Mouse (Mus musculus): ENCODE data around the gene F830045P16Rik.
A peak's percentile ranks its signal among the peaks of the same experiment; 100 is the strongest.
"Not testable (repeated sequence)": the region's sequence is repeated elsewhere in the genome, so short reads cannot be mapped to it uniquely, and the experiment has no call there.

Gene F830045P16Rik

GRCm38 (mm10) chr2:129544448-129544847, 8.0 kb upstream of the F830045P16Rik start:
- no peak for DNase-seq

- no peak for DNase-seq
Measured at GRCm38 (mm10) chr2:129540036-129540435, 3.6 kb upstream of the F830045P16Rik start.

GRCm38 (mm10) chr2:129539175-129539574, 2.8 kb upstream of the F830045P16Rik start:
- no peak for DNase-seq

GRCm38 (mm10) chr2:129537926-129538325, 1.5 kb upstream of the F830045P16Rik start:
- DNase-seq: no peak

GRCm38 (mm10) chr2:129537360-129537759, 958 bp upstream of the F830045P16Rik start:
- no peak for DNase-seq

GRCm38 (mm10) chr2:129536926-129537325, 524 bp upstream of the F830045P16Rik start:
- no peak for DNase-seq

GRCm38 (mm10) chr2:129534886-129535591, 1.4 kb downstream of the F830045P16Rik start:
- DNase-seq: no peak

- no peak for DNase-seq
Measured at GRCm38 (mm10) chr2:129531890-129532289, 4.5 kb downstream of the F830045P16Rik start.

GRCm38 (mm10) chr2:129531102-129531501, 5.3 kb downstream of the F830045P16Rik start:
- no peak for DNase-seq

- no peak for DNase-seq
Measured at GRCm38 (mm10) chr2:129529297-129530209, 6.8 kb downstream of the F830045P16Rik start.

- DNase-seq: no peak
Measured at GRCm38 (mm10) chr2:129527916-129528315, 8.5 kb downstream of the F830045P16Rik start.

- DNase-seq: no peak
Measured at GRCm38 (mm10) chr2:129526322-129526721, 10.1 kb downstream of the F830045P16Rik start.

GRCm38 (mm10) chr2:129525644-129526043, 10.8 kb downstream of the F830045P16Rik start:
- no peak for DNase-seq

GRCm38 (mm10) chr2:129518526-129518925, 17.9 kb downstream of the F830045P16Rik start:
- DNase-seq: no peak

GRCm38 (mm10) chr2:129514923-129515920, 21.2 kb downstream of the F830045P16Rik start:
- peak; percentile 21 to 40 for DNase-seq

GRCm38 (mm10) chr2:129514401-129514667, 22.1 kb downstream of the F830045P16Rik start:
- no peak for DNase-seq

GRCm38 (mm10) chr2:129513546-129514400, 22.6 kb downstream of the F830045P16Rik start:
- no peak for DNase-seq

GRCm38 (mm10) chr2:129512147-129512546, 24.3 kb downstream of the F830045P16Rik start:
- DNase-seq: not testable (repeated sequence)

GRCm38 (mm10) chr2:129502641-129503040, 33.8 kb downstream of the F830045P16Rik start:
- DNase-seq: peak; percentile 42 to 50

- DNase-seq: peak; percentile 9 to 16
Measured at GRCm38 (mm10) chr2:129489496-129490285, 46.7 kb downstream of the F830045P16Rik start.

GRCm38 (mm10) chr2:129483150-129483549, 53.3 kb downstream of the F830045P16Rik start:
- DNase-seq: no peak

Data from lung, adult 18-20 months (tissue).